Mouse (Mus musculus) heart, adult 11 months (tissue): ENCODE measurements around the gene Scamp3.

ENCODE experiments used
- DNase-seq: peaks from one replicate; pipeline ENCODE4 v3.0.0; 2022

Scamp3 gene

GRCm38 (mm10) chr3:89163643-89164245 lies 13.5 kb upstream of the Scamp3 start:
- no peak for DNase-seq

GRCm38 (mm10) chr3:89164506-89165267 lies 12.6 kb upstream of the Scamp3 start, which contains the start of gene Clk2:
Gene Clk2, plus strand, starts transcription at chr3:89164795.
- peak; percentile 100 for DNase-seq

GRCm38 (mm10) chr3:89165268-89165870 lies 11.9 kb upstream of the Scamp3 start:
- peak; percentile 92 for DNase-seq

- DNase-seq, result peak; percentile 91
Observed at GRCm38 (mm10) chr3:89166945-89167344, 10.3 kb upstream of the Scamp3 start.

- DNase-seq, result peak; percentile 85
Observed at GRCm38 (mm10) chr3:89174844-89175243, 2.4 kb upstream of the Scamp3 start.

- DNase-seq, result peak; percentile 87
Observed at GRCm38 (mm10) chr3:89175544-89175943, 1.7 kb upstream of the Scamp3 start.

GRCm38 (mm10) chr3:89176421-89176820 lies 852 bp upstream of the Scamp3 start:
- DNase-seq, result peak; percentile 91

GRCm38 (mm10) chr3:89178107-89178385 lies 773 bp downstream of the Scamp3 start:
- DNase-seq, result peak; percentile 85

GRCm38 (mm10) chr3:89179056-89179455 lies 1.8 kb downstream of the Scamp3 start:
- peak; percentile 90 for DNase-seq

GRCm38 (mm10) chr3:89181749-89182500 lies 4.7 kb downstream of the Scamp3 start:
- DNase-seq, result peak; percentile 93

- DNase-seq, result no peak
Observed at GRCm38 (mm10) chr3:89182531-89183057, 5.3 kb downstream of the Scamp3 start.

- peak; percentile 99 for DNase-seq
Observed at GRCm38 (mm10) chr3:89183058-89183958, 6.0 kb downstream of the Scamp3 start, which contains the start of gene Fam189b. Gene Fam189b, plus strand, starts transcription at chr3:89183143.

GRCm38 (mm10) chr3:89183959-89184315 lies 6.7 kb downstream of the Scamp3 start:
- peak; percentile 94 for DNase-seq

- DNase-seq, result no peak
Observed at GRCm38 (mm10) chr3:89187197-89187596, 9.9 kb downstream of the Scamp3 start.

- DNase-seq, result no peak
Observed at GRCm38 (mm10) chr3:89187690-89188477, 10.6 kb downstream of the Scamp3 start.

GRCm38 (mm10) chr3:89188478-89188875 lies 11.2 kb downstream of the Scamp3 start:
- DNase-seq, result no peak

- DNase-seq, result no peak
Observed at GRCm38 (mm10) chr3:89190436-89190835, 13.2 kb downstream of the Scamp3 start.

GRCm38 (mm10) chr3:89193351-89193750 lies 16.1 kb downstream of the Scamp3 start:
- no peak for DNase-seq

- no peak for DNase-seq
Observed at GRCm38 (mm10) chr3:89193853-89194252, 16.6 kb downstream of the Scamp3 start.

GRCm38 (mm10) chr3:89195979-89196877 lies 19.0 kb downstream of the Scamp3 start:
- peak; percentile 99 for DNase-seq
